Mouse (Mus musculus) G1E-ER4 (cell line): ENCODE measurements around the gene Ggnbp2. TPM values are rescaled to one million over a fixed set of nuclear protein-coding genes. Genes with fewer than 3 reads are reported as not detected.

ENCODE experiments used
- GATA1 ChIP-seq: IDR thresholded peaks from one replicate; pipeline ENCODE4 v1.8.0; 2012; ENCODE audit warnings: low read length, inconsistent platforms
- polyA plus RNA-seq: library from polyadenylated mRNA; stranded (reverse); fragments of >175 nt; gene quantifications from 2 replicates; pipeline ENCODE4 v1.2.3, GENCODE M21; 2012

The Ggnbp2 gene
- polyA plus RNA-seq, 1 experiment, result 164 TPM

DNA sequence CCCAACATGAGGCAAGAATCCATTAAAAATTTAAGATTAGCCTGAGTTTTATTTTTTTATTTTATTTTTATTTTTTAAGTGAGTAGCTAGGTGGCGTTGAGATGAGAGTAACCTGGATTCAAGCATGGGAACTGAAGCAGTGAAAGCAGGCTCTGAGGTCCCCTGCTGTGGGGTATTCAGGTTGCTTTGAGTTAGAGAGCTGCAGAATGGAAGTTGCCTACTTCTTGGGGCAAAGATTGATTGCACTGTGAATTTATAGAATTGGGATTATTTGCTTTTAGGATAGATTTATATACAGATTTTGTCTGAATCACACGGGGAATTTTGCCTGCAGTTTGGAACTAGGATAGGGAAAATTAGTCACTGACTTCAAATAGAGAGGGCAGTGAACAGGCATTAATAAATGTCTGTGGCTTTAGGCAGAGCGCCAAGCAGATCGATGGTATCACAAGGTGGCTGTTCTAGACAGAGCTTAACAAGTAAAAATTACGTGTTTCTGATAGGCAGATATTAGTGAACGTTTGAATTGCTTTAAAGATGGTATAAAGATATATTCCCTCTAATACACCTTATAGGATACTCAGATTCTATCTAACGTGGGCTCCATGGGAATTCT lies 23.0 kb downstream of the Ggnbp2 start:
- no peak for TF ChIP-seq GATA1

DNA sequence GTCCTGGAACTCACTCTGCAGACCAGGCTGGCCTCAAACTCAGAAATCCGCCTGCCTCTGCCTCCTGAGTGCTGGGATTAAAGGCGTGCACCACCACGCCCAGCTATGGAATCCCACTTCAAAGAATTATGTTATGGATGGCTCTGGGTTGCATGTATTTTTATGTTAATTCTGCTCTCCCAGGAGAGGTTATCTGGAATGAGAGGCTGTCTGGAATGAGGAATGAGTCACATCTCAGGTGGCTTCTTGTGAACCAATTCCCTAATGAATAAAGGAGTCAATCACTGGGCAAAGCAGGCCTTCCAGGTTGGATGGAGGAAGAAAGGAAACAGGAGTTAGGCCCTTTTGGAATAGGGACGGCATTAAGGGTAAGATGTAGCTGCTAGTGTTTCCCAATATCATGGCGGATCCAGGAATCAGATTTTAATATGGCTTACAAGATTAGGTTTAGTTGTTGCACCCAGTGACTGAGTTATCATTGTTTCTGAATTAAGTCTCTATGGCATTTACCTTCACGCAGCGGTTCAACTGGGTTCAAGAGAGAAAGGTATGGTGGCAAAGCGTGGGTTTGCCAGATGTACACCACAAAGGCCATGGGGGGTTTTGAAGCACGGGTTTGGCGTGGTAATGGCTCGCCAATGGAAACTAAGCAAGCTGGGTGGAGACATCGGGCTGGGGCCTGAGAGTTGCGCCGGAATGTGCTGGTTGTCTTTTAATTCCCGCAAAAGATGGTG lies 23.7 kb downstream of the Ggnbp2 start:
- TF ChIP-seq GATA1, result no peak

DNA sequence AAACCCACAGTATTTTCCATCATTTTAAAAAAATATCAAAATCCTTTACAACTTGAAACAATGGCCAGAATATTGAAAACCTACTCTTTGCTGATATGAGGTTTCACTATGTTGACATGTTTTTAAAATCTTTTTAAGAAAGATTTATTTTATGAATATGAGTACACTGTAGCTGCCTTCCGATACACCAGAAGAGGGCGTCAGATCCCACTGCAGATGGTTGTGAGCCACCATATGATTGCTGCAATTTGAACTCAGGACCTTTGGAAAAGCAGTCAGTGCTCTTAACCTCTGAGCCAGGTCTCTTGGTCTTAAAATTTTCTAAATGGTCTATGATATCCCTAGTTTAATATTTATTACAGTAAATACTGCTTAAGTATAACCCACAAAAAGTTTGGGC lies 31.3 kb downstream of the Ggnbp2 start:
- no peak for TF ChIP-seq GATA1

DNA sequence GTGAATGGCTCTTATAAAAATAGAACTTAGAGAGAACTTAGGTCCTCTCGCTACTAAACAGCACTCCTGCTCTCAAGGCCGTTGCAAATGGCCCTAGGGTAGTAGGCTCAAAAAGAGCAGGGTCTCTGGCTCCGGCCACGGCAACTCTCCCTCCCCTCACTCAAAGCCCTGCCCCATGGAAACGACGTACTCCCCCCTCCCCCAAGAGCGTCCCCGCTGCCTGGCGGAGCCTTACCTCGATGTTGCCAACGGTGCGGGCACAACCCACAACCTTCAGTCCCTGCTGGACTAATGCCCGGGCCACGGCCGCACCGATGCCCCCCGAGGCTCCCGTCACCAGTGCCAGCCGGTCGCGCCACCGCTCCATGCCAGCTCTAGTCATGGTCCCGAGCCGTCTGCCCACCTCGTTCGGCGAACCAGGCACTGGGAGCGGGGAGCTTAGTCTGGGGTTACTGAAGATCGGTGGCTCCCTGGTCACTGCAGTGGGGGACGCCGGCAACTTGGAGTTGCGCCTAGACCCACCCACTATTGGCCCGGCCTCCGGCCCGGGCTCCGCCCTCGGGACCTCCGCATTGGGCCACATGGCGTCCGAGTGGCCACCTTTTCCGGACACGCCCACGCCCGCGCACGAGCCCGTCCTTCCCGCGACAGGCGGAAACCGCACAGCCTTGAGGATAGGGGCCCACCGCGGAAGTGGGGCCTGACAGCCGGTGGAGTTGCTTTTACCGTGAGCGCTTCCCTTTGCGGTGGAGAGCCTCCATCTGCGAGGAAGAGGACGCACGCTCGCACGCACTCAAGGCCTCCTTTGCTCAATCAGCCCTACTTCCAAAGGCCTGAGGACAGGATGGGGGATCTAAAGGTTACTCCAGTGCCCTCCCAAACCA lies 41.9 kb downstream of the Ggnbp2 start, which contains the start of gene Dhrs11:
Gene Dhrs11, minus strand, starts transcription at position 479 of the 884 bp plus-strand sequence.
- TF ChIP-seq GATA1, result no peak

DNA sequence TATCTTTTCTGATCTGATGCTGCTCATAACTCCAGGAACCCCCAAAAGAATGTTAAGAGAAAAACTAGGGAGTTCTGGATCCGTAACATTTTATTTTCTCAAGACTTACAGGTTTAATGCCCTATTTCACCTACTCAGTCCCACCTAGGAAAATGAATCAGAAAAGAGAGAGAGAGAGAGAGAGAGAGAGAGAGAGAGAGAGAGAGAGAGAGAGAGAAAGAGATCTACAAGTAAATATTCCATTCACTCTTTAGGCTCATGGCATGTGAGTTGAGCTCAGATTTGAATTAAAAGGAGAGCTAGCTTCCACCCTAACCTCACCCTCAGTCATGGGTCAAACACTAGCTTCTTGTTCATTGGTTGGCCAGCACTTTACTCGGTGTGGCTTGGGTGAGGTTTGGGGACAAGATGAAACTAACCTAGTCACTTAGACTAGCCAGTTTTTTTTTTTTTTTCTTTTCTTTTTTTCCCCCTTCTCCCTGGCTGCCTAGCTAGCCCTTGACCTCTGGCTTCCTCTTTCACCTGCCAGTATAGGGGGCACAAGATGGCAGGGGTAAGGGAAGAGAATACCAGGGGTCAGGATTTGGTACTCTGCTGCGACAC lies 42.6 kb downstream of the Ggnbp2 start:
- TF ChIP-seq GATA1, result no peak

DNA sequence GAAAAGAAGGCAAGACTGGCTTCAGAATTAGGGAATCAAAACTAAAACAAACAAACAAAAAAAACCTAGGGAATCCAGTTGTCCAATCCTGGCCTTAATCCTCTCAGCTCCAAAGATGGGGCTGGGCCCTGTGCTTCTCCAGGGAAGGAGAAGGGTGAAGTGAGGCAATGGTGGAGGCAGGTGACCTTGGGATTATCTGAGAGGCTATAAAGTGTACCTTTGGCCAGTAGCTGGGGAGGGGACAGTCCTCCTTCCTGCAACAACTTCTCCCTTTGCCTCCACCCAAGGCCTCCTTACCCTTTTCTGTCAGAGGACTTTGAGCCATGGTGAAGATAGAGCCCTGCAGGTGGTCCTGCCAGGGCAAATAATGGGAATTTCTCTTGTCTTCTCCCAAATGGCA lies 43.1 kb downstream of the Ggnbp2 start:
- TF ChIP-seq GATA1, result no peak

DNA sequence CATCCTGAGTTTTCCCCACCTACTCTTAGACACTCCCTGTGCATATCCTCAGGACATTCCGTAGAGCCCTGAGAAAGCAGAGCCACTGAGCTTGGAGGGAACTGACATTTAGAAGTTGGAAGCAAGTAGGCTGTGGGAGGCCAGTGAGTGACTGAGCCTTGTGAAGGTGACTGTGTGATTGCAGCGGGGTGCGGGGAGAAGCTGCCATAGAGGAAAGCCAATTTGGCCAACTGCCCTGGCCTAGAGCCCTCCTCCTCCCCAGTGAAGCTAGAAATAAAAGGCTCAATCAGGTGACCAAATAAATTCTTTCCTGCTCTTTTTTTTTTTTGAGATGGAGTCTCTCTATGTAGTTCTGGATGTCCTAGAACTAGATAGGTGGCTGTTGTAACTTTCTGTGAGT lies 44.4 kb downstream of the Ggnbp2 start:
- no peak for TF ChIP-seq GATA1

DNA sequence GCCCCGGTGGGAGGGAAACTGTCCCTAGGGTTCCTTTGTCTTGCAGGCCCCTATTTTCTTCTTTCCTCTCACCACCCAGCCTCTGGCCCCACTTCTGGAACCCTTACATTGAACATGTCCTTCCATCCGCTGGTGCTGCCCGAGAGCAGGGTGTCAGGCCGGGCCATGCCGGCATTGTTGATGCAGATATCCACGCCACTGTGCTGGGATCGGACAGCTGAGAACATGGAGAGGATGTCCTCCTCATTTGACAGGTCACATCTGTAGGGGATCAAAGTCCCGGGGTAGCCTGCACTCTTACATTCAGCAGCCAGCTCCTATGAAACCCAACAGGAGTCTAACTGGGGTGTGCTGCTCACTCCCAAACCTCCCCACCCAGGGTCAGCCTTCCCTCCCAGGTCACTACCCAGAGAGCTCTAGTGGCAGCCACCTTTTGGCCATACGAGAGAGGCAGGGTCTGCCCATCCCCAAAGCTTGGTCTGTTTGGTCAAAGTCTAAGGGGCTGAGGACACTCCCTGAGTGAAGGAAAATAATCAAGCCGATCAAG lies 45.3 kb downstream of the Ggnbp2 start:
- no peak for TF ChIP-seq GATA1

DNA sequence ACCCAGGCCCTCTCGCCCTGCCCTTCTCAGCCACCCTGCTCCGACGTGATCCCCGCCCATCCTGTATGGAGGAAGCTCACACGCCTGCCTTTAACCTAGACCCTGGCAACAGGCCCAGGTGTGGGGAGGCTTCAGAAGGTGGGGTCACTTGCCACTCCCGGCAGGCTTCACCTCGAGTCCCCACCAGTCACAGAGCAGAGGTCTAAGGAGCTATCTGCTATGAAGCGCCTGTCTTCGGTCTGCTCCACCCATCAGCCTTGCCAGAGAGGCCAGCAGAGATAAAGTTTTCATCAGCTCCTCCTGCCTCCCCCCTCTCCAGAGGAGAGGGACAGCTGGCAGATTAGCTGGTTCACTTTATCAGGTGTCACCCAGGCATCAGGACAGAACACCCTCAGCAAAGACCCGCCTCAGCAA lies 47.1 kb downstream of the Ggnbp2 start:
- peak; percentile 99 for TF ChIP-seq GATA1

DNA sequence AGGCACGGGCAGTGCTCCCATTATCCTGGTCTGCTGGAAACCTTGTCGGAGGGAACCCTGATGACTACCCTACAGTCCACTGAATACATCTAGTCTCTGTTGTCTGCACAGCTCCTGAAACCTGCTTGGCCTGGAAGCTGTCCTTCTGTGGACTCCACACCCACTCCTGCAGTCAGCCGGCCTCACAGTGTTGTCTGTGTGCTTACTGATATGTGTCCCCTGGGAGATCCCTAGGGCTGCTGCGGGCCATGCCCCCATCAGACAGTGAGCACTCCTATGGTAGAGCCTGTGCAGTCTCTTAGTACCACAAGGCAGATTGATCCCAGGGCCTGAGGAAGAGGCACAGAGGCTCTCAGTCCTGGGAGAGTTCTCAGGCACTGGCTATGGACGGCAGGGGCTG lies 48.1 kb downstream of the Ggnbp2 start:
- TF ChIP-seq GATA1, result no peak

DNA sequence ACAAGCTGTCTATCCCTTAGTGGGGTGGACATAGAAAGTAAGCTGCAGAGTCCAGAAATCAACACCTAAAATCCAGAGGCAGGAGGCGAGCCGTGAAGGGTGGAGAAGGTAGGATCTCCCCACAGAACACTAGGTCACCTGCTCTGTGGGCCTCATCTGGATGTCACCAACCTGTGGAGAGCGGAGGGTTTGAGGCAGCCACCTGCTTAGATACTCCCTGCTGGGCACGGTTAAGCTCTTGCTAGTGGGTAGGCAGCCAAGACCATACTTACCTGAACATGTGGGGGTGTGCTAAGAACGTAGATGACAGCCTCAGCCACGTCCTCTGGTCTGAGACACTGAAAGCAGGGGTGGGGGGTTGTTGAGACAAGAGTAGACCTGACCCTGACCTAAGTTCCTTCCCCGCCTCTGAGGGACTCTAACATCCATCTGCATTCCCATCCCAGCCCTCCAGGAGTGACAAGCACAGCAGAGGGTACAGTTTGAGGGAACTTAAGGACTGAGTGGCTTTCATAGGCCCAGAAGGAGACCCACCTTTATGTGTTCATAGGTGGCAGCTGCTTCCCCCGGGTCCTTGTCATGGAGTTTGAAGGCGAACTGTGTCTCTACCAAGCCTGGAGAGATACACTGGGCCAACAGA lies 49.4 kb downstream of the Ggnbp2 start:
- no peak for TF ChIP-seq GATA1

DNA sequence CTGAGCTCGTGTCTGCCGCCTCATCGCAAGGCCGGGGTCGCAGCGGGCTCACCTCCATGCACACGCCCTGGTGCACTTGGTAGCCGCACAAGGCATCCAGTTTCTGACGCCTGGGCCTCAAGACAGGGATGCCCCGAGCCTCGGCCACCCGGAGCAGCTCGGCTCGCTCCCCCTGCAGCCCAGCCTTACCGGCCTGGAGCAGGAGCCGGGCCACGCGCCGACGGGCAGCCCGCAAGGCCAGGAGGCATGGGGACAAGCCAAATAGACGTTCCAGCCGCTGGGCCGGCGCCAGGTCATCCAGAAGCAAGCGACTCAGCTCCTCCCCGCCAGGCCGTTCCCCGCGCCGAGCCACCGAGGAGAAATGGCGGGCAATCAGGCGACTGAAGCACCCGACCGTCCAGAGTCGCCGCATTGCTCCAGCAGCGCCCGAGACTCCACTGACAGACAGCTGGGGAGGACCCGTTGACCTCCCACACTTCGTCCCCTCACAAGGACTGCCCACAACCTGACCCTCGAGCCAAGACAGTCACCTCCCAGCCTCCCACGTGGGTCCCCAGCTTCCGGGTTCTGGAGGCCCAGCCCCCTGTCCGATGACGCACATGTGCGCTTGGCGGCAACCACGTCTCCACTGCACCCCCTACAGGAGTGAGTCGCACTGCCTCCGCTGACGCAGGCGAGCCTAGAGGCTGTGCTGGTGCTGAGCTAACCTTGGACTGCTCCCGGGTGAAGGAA lies 51.5 kb downstream of the Ggnbp2 start, which contains the start of gene Mrm1:
Gene Mrm1, minus strand, starts transcription at position 555 of the 732 bp plus-strand sequence.
- no peak for TF ChIP-seq GATA1

DNA sequence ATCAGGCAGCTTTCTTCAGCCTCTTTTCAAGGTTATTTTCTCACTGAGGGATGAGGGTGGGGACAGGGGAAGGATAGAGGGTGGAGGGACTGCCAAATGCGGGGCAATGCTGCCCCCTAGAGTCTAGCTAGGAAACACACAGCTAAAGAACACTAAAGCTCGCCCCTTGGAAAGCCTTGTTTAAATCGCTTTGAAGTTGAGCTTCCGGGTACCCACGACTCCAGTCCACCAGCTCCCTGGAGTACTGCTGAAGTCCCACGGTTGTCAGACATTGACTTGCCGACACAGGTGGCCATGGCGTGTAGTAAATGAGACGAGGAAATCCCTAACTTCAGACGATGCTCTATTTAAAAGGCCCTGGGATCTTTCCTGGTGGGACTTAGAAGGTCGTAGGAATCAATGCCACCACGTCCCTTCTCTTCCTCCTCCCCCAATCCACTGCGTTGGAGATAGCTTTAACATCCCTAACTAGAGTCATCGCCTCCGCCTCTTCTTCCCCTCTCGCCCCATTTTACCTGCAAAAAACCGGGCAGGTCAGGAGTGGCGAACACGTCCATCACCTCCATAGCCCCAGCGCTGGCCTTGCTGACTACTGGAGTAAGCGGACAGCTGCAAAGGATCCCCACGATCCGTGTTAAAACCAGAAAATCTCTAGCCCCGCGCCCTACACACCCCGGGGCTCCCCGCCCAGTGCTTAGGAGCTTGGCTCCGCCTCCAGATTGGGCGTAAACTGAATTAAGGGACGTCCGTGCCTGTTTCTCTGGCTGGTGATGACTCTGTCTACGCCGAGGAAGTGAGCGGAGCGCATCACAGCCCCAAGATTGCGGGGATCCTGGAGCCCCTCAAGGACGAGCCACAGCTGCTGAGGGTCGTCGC lies 52.3 kb downstream of the Ggnbp2 start:
- TF ChIP-seq GATA1, result no peak
